Mouse (Mus musculus) E14TG2a.4 (cell line): Measurements from ENCODE around the gene Camk1d.

Source experiments
- CTCF ChIP-seq: conservative IDR thresholded peaks from 2 replicates; pipeline ENCODE4 v1.5.1; 2014; ENCODE audit warnings: low read length
- NANOG ChIP-seq: IDR thresholded peaks from 2 replicates; pipeline ENCODE4 v1.6.1; 2014; ENCODE audit warnings: borderline replicate concordance, low read length, mixed read lengths
- POU5F1 ChIP-seq: IDR thresholded peaks from 2 replicates; pipeline ENCODE4 v1.6.1; 2014; ENCODE audit warnings: low read length, borderline replicate concordance

- no peak for TF ChIP-seq CTCF
- TF ChIP-seq POU5F1, result no peak
- no peak for TF ChIP-seq NANOG
These were observed 36.6 kb upstream of the Camk1d start for GRCm38 (mm10) chr2:5750872-5751271.
